Mouse (Mus musculus) hematopoietic stem cell, adult 5-6 weeks (primary cell): ENCODE measurements at regions not wholly inside any gene's neighbourhood (a gene's known extent, or its start where the extent isn't known, plus 50 kb on each side); places are given as distances from the start of the nearest gene placed in this dataset.

Experiments
- ATAC-seq, 2 experiments: fragments of 125-278 bp in 1 of 2; replicated peaks in 1 of 2; 2 replicates each; pipeline ENCODE4 v1.8.0; 2016 to 2017; ENCODE audit warnings: inconsistent platforms in 2 of 2, mild to moderate bottlenecking in 2 of 2, moderate number of reproducible peaks in 2 of 2, low read depth in 1 of 2, moderate TSS enrichment in 1 of 2; ENCODE audit not compliant: low FRiP score in 2 of 2, poor library complexity in 2 of 2, severe bottlenecking in 2 of 2, insufficient read depth in 1 of 2, low TSS enrichment in 1 of 2

DNA sequence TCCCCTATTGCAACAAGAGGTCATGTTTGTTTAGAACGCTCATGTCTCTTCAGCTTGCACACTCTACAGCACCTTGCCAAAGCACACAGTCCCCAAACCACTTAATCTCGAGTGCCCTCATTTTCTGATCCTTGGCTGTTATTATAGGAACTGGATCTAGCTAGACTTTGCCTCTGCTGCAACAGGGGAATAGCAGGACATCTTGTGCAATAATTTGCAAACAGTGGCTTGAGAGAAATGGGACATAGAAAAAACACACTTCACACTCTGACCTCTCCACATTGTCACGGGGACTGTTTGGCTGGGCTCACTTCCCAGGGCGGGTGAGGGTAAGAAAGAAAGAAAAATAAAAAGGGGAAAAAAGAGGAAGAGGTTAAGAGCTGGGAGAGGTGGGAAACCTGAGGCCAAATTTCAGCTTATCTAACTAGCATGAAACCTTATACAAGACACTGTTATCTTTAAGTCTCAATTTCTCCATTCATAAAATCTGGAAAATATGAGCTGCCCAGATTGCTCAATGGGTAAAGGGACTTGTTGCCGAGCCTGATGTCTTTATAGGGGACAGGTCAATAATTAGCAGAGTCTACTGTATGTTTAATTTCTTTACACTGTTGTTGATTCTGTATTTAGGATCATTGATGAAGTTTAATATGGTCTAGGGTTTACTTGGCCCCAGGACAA is 356.0 kb downstream of the Ankrd50 start:
- ATAC-seq = peak in 1 of 2 experiments; percentile 25; a peak in 1 of 4 replicates

DNA sequence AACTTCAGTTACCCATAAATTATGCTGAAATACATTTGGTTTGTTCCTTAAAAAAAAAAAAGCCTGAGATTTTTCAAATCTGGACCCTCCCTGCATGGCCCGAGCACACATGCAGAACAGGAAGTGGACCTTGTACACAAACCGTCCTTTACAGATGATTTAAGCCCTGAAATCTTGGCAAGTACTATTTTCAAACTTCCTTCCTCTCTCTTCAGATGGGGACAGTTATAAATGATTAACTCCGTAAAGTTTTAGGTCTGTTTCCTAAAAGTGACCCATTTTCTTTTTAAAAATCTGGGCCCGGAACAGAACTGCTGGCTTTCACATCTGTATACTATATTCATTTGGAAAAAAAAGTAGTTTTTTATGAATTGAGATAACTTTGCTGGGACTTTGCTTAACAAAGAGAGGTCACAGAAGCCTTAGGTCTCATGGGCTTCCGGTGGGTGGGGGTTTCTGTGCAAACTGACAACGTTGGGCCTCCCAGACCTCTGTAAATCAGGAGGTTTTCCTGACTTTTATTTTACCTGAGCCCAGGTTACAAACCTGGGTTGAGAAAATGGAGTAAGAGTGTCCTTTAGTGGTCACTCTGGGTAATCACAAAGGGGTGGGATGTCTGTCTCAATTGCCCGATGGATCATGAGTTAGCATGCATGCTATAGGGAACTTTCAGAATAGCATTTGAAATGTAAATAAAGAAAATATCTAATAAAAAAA is 368.4 kb downstream of the Ankrd50 start:
- peak; percentile 45 to 65; a peak in 3 of 4 replicates for ATAC-seq

DNA sequence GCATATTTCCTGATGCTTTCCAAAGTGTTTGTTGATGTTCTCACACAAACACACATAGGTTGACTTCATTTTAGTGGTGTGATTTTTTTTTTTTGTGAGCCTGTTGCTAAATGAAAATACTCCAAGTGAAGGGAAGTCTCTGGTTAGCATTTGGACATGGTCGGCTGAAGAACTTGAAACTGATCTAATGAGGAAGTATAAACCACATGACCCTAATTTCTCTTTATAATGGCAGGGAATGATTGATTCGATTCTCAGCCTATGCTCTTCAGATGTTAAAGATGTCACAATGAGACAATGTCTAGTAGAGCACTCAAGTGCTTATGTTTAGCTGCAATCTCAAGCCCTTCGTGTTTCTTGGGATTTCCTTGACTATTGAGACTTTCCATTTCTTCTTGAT is 372.1 kb downstream of the Ankrd50 start:
- ATAC-seq = peak; percentile 63 to 68; a peak in 2 of 4 replicates

DNA sequence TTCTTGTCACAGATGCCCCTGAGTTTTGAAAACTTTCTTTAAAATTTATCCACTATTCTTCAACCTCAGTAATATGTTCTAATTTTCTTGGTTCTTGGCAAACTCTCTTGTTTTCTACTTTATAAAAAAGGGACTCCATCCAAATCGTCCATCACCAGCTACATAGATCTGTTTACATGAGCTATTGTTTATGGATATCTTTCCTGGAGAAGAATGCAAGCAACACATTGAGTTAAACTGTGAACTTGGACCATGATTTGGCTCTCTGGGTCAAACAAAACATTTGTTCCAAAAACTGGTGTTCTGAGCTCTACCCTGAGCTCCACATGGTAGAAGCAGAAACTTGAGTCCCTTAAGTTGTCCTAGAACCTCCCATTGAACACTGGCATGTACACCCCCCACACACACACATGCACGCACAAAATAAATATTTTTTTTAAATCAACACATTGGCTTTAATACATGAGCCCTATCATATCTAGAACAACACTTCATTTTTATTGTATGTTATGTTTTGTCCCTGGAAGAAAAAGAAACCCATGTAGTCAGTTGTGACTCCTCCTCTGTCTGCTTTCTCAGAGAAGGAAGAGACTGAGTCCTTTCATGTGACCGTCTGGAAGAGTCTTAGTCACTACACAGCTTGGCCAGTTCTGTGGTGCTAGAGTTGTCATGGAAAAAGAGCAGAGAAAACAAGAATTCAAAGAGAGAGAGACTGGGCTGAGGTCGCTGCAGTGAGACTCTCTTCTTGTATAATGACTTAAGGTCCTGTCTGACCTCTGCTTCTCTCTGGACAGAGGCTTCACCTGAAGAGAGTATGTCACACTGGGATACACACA is 379.4 kb downstream of the Ankrd50 start:
- no peak for ATAC-seq

DNA sequence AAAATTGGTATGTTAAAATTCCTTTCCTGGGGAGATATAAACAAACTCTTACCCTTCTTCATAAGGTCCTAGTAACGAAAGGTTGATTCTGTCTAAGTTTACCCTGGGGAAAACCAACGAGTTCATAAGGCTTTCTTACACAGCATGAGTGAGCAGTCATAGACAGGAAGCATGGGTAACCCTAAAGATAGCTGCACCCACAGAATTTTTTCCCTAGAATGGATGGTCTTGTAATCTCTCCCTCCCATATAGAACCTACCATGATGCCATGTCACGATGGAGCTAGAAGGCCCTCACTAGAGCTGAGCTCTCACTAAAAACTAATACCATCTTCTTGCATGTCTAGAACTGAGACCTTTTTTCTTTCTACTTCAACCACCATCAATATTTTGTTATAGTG is 380.1 kb upstream of the Gm5148 start:
- no peak for ATAC-seq

DNA sequence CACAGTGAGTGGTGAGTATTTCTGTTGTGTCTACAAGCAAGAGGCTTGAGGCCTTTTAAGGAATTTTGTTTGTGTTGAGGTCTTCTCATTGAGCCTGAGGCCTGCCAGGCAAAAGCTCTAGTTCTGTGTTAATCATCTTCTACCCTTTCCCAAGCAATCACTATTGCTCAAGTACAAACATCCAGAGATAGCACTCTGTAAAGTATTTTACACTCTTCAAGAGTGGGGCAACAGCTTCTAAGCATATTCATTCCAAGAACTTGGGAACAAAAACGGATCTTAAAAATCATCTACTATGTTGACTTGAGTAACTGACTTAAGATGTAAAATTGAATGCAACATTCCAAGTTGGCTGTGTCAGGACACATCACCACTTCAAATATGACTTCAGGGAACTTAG is 378.7 kb upstream of the Gm5148 start:
- ATAC-seq = no peak

DNA sequence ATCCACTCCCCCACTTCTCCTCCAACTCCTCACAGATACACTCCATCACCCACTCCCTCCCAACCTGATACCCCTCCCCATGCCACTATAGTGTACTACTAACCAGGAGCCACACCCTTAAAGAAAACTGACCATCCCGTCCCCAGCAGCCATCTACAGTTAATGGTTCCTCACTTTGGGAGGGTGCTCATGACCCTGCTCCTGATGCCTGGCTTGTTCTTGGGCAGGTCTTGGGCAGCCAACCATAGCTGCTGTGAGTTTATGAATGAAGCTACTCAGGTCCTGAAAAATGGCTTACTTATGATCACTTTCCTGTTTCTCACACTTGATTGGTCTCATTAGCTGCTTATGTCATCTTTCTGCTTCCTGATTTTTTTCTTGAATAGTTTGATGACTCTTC is 377.9 kb upstream of the Gm5148 start:
- ATAC-seq = no peak

DNA sequence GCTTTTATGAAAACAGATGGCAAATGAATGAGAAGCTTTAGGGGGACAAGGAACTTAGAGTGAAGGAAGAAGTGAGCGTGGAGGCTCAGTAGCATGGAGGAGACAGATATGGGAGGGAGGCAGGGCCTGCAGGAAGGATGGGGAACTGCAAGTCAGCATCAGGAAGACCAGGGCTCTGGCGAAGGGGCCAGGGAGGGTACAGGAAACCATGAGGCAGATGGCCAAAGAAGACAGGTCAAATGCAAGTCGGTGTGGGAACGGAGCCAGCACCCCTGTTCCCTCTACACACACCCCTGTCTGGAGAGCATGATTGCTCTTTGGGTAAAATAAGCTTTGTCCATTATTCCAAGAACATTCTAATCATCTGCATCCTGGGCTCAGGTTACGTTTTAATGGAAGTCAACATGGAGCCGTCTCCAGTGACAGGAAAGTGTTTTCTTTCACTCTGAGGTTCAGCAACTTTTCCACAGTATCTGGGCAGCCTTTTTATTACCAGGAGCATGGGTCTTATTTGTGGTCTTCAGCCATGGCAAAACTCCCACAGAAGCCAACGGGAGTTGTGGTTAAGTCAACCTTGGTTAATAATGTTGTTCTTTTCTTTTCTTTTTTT is 370.2 kb upstream of the Gm5148 start:
- ATAC-seq = peak; percentile 99 to 100

DNA sequence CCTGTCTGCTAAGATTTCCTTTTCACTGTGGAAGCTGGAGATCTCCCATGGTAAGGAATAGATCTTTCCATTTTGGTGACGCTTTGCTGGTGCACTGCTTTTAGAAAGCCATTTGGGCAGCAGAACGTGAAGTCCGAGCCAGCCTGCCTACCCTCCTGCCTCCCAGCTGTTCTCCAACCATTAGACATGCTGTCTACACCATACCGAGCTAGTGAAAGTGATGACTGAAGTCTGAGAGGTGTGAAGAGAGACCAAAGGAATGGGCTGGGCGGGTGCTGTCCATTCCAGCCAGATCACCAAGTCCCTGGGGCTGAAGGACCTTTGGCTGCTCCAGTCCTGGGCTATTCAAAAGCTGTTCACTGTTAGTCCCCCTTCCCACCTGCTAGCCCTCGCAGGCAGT is 360.3 kb upstream of the Gm5148 start:
- no peak for ATAC-seq

DNA sequence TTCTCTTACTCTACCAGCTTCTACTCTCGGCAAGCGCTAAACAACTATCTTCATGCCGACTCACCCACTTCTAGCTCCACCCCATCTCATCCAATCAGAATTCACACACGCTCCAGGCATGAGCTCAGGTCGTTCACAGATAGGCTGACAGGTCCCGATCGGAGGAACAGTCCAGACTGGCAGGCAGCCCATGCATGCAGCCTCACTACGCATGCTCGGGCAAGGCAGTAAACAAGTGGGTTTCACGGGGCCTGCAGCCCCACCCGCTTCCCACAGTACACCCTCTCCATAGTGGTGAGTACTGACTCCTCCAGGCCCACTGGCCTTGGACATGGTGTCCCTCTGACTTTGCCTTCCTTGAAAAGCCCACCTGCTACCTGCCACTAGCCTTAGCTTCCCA is 358.1 kb upstream of the Gm5148 start:
- no peak for ATAC-seq

DNA sequence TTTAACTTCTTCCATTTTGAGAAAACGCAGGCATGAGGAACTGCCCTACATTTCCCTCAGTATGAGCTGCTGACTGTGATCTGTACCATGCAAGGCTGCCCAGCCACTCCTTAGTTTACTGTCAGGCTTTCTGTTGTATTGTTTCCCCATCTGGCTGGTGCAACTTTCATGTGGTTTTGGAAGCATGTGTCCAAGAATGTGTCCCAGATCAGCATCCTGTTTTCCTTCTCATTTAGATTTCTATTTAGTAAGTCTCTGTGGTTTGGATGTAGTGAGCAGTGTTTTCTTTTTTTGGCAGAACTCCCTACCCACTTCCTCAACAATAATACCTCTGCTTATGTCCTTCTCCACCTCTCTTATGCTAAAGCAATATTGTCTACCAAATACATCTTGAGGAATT is 352.5 kb upstream of the Gm5148 start:
- peak; percentile 65 to 82 for ATAC-seq

DNA sequence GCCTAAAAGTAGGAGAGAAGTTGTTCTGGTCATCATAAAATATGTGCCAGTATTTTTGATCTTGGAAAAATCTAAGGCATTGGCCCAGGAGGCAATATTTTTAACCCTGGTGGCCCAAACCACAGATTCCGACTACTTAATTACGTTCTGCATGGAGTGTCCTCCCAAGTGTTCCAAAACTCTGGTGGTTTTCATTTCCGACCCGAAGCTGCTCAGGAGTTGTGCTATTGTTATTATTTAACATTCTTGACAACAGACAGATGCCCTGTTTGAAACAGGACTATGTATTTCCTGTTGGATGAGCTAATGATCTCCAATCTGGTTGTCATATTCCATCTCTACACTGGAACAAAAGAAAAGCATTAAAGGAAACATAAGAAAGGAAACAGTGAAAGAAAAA is 349.7 kb upstream of the Gm5148 start:
- ATAC-seq = no peak

DNA sequence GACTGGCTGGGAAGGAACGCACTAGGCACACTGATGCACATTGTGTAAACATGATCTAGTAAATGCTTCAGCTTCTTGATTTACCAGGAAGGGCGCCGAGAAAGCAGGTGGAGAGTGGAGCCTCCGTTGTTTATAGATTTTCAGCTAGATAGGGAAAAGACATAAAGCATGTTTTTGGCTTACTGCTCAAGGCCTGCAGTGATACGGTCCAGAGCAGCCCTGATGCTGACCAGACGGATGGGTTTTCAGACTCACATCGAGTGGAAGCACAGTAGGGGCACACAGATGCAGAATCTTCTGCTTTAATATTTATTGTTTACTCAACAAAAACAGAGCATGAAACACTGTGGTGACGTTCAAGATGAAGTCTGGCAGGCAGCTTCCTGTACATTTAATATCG is 331.3 kb upstream of the Gm5148 start:
- no peak for ATAC-seq

DNA sequence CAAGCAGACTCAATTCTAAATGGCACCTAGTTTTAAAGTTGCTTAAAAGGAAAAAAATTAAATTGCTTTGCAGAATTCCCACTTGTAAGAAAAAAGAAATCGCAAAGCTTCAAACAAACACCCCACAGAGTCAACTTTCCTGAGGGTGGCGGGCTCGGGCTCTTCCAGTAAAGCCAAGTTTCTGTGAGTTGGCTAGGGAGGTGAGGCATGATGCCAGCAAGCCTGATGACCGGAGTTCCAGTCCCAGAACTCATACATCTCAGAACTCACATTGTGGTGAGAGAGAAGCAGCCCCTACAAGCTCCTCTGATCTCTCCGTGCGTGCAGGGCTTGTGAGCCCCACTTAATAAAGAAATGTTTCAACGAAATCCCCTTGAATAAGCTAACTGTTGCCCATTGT is 328.7 kb upstream of the Gm5148 start:
- no peak for ATAC-seq

DNA sequence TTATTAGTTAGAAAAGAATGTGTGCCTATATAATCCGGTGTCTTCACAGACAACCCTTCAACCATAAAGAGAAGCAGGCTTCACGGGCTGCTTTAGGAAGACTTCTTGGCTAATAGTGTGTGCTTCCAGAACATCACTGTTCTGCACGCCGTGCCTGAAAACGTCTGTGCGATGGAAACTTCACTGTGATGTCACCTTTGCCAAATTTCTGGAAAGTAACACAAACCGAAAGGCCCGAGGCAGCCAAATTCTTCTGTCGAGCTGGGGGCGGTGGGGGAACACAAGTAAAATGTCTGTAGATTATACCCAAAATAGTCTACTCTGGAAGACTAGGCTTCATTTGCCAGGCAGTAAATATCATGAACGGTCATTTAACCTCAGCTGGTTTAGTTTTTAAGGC is 327.5 kb upstream of the Gm5148 start:
- no peak for ATAC-seq

DNA sequence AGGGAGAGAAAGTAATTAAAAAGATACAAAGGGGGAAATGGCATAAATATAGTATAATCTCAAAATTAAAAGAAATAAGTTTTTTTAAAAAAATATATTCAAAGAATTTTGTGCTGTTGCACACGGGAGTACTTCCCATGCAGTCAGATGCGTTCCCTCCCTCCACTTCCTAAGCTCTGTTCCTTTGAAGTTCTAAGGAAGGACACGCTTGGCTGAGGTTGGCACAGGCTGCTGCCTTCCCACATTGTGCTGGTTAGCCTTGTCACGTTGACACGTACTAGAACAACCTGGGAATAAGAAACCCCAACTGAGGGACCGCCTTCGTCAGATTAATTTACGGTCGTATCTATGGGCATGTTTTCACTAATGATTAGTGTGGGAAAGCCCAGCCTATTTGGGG is 326.6 kb upstream of the Gm5148 start:
- ATAC-seq = no peak

DNA sequence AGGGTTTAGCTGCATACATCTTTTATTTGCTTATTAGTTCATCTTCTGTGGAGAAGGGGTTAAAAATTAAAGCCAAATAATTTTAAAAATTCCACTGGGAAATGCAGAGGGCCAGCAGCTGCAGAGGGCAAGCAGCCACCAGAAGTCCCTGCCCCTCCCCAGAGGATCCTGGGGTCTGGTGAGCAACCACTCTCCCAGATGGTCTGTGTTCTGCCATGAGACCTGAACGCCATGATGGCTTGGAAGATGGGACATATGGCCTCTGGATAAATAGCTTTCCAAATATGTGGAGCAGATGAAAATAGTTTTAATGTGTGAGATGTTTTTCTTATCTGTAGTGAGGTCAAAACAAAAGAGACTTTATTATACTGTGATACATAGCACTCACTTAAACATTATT is 326.1 kb upstream of the Gm5148 start:
- no peak for ATAC-seq

DNA sequence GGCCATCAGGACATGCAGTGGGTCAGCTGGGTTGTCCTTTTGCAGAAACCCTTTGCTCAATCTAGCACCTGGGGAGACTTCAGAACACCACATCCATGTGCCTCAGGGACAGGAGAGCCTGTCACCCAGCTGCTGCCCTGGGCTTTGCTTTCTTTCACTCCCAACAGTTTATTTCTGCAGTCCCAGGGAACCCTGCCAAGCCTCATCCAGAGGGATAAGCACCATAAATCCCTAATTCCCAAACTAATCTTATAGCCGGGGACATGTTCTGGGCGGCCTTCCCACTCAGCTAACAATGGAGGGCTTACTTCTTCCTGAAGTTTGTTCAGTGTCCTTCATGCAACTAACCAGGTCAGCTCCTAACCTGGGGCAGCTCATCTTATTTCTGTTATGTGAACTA is 325.0 kb upstream of the Gm5148 start:
- no peak for ATAC-seq
